Mouse (Mus musculus): ENCODE measurements around the gene 2610318N02Rik. TPM values are rescaled to one million over a fixed set of nuclear protein-coding genes. Genes with fewer than 3 reads are reported as not detected.

2610318N02Rik gene
- polyA plus RNA-seq, 1 experiment from 2014 or later = 4.4 TPM

DNA sequence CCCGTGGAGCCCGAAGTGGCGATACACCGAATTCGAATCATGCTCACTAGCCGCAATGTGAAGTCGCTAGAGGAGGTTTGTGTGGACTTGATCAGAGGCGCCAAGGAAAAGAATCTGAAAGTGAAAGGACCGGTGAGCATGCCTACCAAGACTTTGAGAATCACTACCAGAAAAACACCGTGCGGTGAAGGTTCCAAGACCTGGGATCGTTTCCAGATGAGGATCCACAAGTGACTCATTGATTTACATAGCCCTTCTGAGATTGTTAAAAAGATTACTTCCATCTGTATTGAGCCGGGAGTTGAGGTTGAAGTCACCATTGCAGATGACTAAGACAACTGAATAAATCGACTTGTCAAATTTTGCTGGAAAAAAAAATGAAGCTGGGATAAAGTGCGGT lies 12.4 kb upstream of the 2610318N02Rik start:
- H3K36me3 ChIP-seq (ENCODE audit: control insufficient read depth, insufficient read depth, low read length) = no peaks in the 10 kb centered on the region
- H3K9ac ChIP-seq (ENCODE audit: low read length) = no peak overlapping the region
- H3K4me3 ChIP-seq (ENCODE audit: low read depth, low read length) = no peak overlapping the region
- H3K4me2 ChIP-seq (replicated peaks; ENCODE audit: low read depth) = no peak overlapping the region
- WGBS = 78% methylated on average over 15 of the region's 15 CpGs
- H3K4me1 ChIP-seq (replicated peaks; ENCODE audit: control insufficient read depth, insufficient read depth) = no peaks in the 10 kb centered on the region
- H3K27me3 ChIP-seq (ENCODE audit: control insufficient read depth, insufficient read depth, low read length) = no peaks in the 10 kb centered on the region
- ATAC-seq (ENCODE audit: low FRiP score, low TSS enrichment) = no peak
- DNase-seq (ENCODE audit: low spot score) = no peak
- H3K9me3 ChIP-seq (ENCODE audit: control insufficient read depth, low read length) = no peaks in the 10 kb centered on the region
- TF ChIP-seq CTCF (IDR thresholded peaks at IDR 0.05; ENCODE audit: low read depth) (no peak), EP300 (optimal IDR thresholded peaks at IDR 0.05) (no peak)
- no peak overlapping the region for H3K27ac ChIP-seq (replicated peaks)

DNA sequence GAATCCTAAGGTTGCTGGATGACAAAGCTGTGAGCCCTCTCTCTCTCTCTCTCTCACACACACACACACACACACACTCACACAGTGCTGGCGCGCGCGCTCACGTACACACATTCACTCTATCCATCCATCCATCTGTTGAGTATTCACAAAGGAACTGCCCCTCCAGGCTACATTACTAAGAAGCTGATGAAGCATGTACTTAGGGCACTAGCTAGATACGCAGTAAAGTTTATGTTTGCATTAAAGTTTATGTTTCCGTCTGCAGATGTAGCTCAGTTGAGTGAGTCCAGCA lies 7.9 kb upstream of the 2610318N02Rik start:
- no peaks in the 10 kb centered on the region for H3K36me3 ChIP-seq (ENCODE audit: control insufficient read depth, insufficient read depth, low read length)
- no peaks in the 10 kb centered on the region for H3K9me3 ChIP-seq (ENCODE audit: control insufficient read depth, low read length)
- H3K4me3 ChIP-seq (ENCODE audit: low read depth, low read length) = peak overlapping the region; percentile 76
- no peak for ATAC-seq (ENCODE audit: low FRiP score, low TSS enrichment)
- H3K4me1 ChIP-seq (replicated peaks; ENCODE audit: control insufficient read depth, insufficient read depth) = 0 out of 2 replicates have a peak, but pooled peaks cover 2% of the 10 kb centered on the region
- no peak for TF ChIP-seq CTCF (IDR thresholded peaks at IDR 0.05; ENCODE audit: low read depth)
- TF ChIP-seq EP300 (optimal IDR thresholded peaks at IDR 0.05) = no peak
- no peak for DNase-seq (ENCODE audit: low spot score)
- 12% methylated on average over 7 of the region's 7 CpGs for WGBS
- H3K27ac ChIP-seq (replicated peaks) = no peak overlapping the region
- no peak overlapping the region for H3K9ac ChIP-seq (ENCODE audit: low read length)
- no peaks in the 10 kb centered on the region for H3K27me3 ChIP-seq (ENCODE audit: control insufficient read depth, insufficient read depth, low read length)
- H3K4me2 ChIP-seq (replicated peaks; ENCODE audit: low read depth) = peak overlapping the region; percentile 99

DNA sequence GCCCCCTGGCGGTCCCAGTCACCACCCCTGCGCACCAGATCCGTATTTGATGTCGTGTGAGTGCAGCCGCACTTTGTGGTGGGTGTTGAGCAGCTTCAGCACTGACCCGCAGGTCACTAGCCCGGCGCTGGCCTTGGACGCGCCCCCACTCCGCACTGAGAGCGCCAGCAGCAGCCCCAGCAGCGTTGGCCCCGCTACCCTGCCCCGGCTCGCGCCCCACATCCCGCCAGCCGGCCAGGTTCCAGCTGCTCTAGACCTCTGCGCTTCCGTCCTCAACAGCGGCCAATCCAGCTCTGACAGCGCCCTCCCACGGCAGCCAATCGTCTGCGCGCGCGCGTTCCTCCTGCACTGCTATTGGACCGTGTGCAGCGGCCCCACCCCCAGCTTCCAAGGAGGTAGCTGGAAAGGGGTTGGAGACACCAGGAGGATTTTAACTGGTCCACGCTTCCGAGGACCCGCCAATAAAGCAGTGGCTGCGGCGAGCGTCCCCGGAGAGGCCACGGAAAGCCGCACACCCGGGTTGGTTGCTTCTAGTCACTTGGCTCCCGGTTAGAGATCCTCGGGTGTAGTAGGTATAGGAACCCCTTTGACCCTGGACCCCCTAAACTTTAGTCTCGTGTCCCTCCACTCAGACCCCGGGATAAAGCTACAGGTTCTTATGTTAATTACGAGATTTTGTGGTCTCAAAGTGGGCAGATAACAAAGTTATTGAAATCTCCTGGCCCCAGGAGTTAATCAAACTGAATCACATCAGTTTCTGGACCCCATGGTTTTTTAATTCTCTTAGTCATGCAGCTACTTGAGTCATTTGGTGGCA lies 7.3 kb upstream of the 2610318N02Rik start, which contains the start of gene Sdf2l1:
Gene Sdf2l1, minus strand, starts transcription at position 295 of the 817 bp plus-strand sequence.
- Histone ChIP-seq H3K9me3 (ENCODE audit: control insufficient read depth, low read length) (no peaks in the 10 kb centered on the region), H3K9ac (ENCODE audit: low read length) (peak within 1 kb of the TSS; percentile 62), H3K36me3 (ENCODE audit: control insufficient read depth, insufficient read depth, low read length) (no peaks in the 10 kb centered on the region), H3K4me3 (ENCODE audit: low read depth, low read length) (peak within 1 kb of the TSS; percentile 76), H3K27ac (replicated peaks) (peak within 1 kb of the TSS; percentile 67), H3K4me1 (replicated peaks; ENCODE audit: control insufficient read depth, insufficient read depth) (0 out of 2 replicates have a peak, but pooled peaks cover 2% of the 10 kb centered on the region), H3K4me2 (replicated peaks; ENCODE audit: low read depth) (peak within 1 kb of the TSS; percentile 99), H3K27me3 (ENCODE audit: control insufficient read depth, insufficient read depth, low read length) (no peaks in the 10 kb centered on the region)
- ATAC-seq (ENCODE audit: low FRiP score, low TSS enrichment) (peak; percentile 99), DNase-seq (ENCODE audit: low spot score) (peak; percentile 99)
- under 1% methylated on average over 46 of the region's 47 CpGs for WGBS
- TF ChIP-seq CTCF (IDR thresholded peaks at IDR 0.05; ENCODE audit: low read depth) = peak; percentile 48; the same call in 1 of the 2 replicates
- no peak for TF ChIP-seq EP300 (optimal IDR thresholded peaks at IDR 0.05)

DNA sequence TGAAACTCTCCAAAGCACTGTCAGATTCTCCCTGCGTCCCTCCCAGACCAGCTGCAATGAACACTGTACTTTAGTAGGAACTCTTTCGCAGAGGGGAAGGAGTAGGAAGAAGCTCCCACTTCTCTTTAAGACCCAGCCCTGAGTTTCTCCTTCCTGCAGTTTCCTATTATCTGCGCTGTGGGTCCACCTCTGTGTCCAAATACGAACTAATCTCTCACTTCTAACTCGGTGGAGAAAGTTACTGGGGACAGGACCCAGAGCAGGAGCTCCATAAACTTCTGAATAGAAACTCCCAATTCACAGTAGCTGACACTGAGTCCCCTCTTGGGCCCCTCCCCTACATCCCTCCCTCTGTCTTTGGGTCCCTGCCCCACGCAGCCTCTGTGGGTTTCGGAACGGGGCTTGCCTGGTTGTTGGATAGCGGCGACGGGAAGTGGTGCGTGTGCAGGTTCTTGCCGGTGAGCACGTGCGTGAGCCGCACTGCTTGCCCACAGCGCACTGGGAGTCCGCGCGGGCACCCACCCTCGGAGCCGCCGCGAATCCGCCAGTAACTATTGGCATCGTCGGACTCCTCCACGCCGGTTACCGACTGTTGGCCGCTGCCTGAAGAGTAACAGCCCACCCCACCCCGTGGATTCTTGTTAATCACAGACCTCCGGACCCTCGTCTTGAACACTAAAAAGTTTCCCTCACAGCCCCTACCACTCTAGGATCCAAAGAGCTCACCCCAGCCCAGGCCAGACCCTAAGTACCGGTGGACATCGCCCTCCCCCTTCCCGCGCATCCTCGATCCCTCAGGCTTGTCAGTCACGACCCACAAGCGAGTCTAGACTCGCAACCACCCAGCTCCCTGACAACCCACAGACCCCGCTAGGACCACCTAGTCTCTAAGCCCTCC lies 6.5 kb upstream of the 2610318N02Rik start:
- peak; percentile 50 for DNase-seq (ENCODE audit: low spot score)
- no peak; the same call in 1 of the 2 replicates for TF ChIP-seq CTCF (IDR thresholded peaks at IDR 0.05; ENCODE audit: low read depth)
- no peak for TF ChIP-seq EP300 (optimal IDR thresholded peaks at IDR 0.05)

DNA sequence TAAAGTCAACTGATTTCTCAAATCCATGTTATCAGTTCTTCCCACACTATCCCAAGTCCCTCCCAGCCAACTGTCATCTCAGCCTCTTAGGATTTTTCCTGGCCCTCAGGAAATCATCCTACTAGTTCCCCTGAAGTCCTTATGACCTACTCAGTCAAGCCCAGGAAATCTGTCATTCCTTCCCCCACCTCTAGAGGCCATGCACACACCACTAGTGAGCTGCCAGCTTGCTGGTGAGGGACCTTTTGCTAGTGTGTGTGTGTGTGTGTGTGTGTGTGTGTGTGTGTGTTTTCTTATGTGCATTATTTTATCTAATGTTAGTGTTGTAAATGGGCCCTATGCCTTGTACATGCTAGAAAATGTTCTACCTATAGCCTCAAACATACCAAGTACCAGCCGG lies 2.3 kb upstream of the 2610318N02Rik start:
- H3K27ac ChIP-seq (replicated peaks) = no peak overlapping the region
- H3K36me3 ChIP-seq (ENCODE audit: control insufficient read depth, insufficient read depth, low read length) = no peaks in the 10 kb centered on the region
- H3K4me3 ChIP-seq (ENCODE audit: low read depth, low read length) = no peak overlapping the region
- no peak for TF ChIP-seq EP300 (optimal IDR thresholded peaks at IDR 0.05)
- peak; percentile 86 for TF ChIP-seq CTCF (IDR thresholded peaks at IDR 0.05; ENCODE audit: low read depth)
- peak; percentile 69 for DNase-seq (ENCODE audit: low spot score)
- H3K9me3 ChIP-seq (ENCODE audit: control insufficient read depth, low read length) = no peaks in the 10 kb centered on the region
- WGBS = 100% methylated on average over 1 of the region's 1 CpGs
- 0 out of 2 replicates have a peak, but pooled peaks cover 5% of the 10 kb centered on the region for H3K4me1 ChIP-seq (replicated peaks; ENCODE audit: control insufficient read depth, insufficient read depth)
- H3K27me3 ChIP-seq (ENCODE audit: control insufficient read depth, insufficient read depth, low read length) = no peaks in the 10 kb centered on the region
- no peak for ATAC-seq (ENCODE audit: low FRiP score, low TSS enrichment)
- H3K9ac ChIP-seq (ENCODE audit: low read length) = no peak overlapping the region
- H3K4me2 ChIP-seq (replicated peaks; ENCODE audit: low read depth) = no peak overlapping the region

More for the DNA sequence above, 6.5 kb upstream of the 2610318N02Rik start:
- Histone ChIP-seq H3K4me2 (replicated peaks; ENCODE audit: low read depth) (peak overlapping the region; percentile 99), H3K36me3 (ENCODE audit: control insufficient read depth, insufficient read depth, low read length) (no peaks in the 10 kb centered on the region), H3K9me3 (ENCODE audit: control insufficient read depth, low read length) (no peaks in the 10 kb centered on the region), H3K4me3 (ENCODE audit: low read depth, low read length) (peak overlapping the region; percentile 76), H3K27ac (replicated peaks) (peak overlapping the region; percentile 67), H3K27me3 (ENCODE audit: control insufficient read depth, insufficient read depth, low read length) (no peaks in the 10 kb centered on the region), H3K9ac (ENCODE audit: low read length) (peak overlapping the region; percentile 62), H3K4me1 (replicated peaks; ENCODE audit: control insufficient read depth, insufficient read depth) (0 out of 2 replicates have a peak, but pooled peaks cover 2% of the 10 kb centered on the region)
- ATAC-seq (ENCODE audit: low FRiP score, low TSS enrichment) = no peak
- WGBS = 3% methylated on average over 43 of the region's 43 CpGs
